Mouse (Mus musculus) lung, adult 2 months (tissue): ENCODE data around the gene Higd1c.
"Not testable (repeated sequence)": the region's sequence is repeated elsewhere in the genome, so short reads cannot be mapped to it uniquely, and the experiment has no call there.

Experiments used
- CTCF ChIP-seq: fragments of 200-500 bp; IDR thresholded peaks from 2 replicates; pipeline ENCODE4 v1.5.1; 2011; ENCODE audit warnings: mild to moderate bottlenecking, low read length, control low read depth; ENCODE audit not compliant: insufficient read depth
- POLR2A ChIP-seq: fragments of 200-500 bp; IDR thresholded peaks from 2 replicates; pipeline ENCODE4 v1.6.1; 2011; ENCODE audit warnings: low read depth, mild to moderate bottlenecking, control low read depth, low read length, borderline replicate concordance; ENCODE audit errors: extremely low read depth

DNA sequence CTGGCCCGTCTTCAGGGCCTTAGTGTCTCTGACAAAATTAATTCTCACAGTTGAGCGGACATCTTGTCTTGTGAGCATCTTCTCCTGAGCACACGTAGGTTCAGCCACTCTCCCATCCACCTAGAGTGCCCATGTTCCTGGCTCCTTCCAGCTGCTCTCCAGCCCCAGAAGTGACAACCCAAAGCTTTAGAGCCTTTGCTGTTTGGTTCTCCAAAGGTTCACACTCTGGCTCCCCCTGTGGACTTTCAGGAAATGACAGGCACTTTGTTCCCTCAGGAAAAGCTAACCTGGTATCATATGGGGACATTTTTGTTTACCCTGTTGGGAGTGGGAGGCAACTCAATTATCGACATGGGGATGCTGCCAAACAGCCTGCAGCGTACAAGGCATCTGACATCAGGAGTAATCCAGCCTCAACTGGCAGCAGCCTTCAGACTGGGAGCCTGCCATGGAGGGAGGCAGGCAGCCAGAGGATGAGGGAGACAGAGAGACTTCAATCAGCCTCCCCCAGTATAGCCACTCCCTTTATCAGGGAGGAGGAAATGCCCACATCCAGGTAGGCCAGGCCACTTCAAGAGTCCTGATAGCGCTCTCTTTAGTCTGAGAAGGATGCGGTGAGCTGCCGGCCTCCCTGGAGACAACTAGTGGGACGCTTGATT, 13.6 kb downstream of the Higd1c start:
- not testable (repeated sequence) for TF ChIP-seq POLR2A, CTCF
